Mouse (Mus musculus): ENCODE results near the gene Slc25a27.

Slc25a27 gene

DNA sequence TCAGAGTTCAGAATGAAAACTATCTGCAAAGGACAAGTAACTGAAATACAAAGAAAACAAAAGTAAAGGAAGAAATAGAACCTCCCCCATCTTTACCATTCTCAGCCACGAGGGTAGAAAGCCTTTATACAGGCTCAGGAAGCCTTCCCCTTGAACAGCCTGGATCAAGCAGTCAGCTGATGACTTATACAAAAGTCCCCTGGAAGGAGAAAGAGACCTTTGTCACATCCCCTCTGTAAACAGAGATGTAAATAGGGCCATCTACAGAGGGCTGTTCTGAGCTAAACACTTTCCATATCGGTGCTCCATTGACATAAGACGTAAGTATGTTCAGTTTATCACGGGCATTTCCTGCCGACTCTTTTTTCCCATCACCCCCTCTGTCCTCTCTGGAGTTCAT lies 20.1 kb downstream of the Slc25a27 start:
- DNase-seq (ENCODE audit: low spot score in 2 of 2) = no peak

DNA sequence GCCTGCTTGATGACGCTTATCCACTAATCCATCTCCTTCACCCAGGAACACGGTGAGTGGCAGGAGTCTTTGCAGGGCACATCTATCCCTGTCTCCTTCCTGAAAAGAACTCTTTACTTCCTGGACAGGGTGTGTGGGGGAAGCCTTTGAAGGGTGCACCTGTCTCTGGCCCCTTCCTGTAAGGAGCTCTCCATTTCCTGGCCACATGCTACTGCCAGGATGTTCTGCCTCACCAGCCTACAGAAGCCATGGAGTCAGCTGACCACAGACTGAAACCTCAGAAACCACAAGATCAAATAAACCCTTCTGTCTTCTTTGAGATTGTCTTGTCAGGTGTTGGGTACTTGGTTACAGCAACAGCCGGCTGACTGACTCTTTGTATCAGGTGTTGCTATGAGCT lies 21.9 kb downstream of the Slc25a27 start:
- DNase-seq (ENCODE audit: low spot score in 2 of 2) = no peak

DNA sequence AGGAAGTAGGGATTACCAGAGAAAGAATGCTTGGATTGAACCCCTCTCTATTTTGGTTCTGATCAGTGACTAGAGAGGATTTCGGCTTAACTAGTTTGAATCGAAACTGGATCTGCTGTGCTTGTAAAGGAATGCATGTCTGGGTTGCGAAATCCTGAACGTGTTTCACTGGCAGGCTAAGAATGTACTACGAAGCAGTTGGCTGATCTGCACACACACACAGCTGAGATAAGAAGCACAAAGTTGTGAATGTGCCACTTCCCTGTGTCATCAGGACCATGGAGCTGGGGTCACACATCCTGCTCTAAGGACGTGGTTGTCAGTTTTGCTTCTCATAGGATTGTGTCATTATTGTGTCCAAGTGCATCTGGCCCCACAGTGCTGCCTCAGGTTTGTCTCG lies 22.6 kb downstream of the Slc25a27 start:
- no peak for DNase-seq (ENCODE audit: low spot score in 2 of 2)

DNA sequence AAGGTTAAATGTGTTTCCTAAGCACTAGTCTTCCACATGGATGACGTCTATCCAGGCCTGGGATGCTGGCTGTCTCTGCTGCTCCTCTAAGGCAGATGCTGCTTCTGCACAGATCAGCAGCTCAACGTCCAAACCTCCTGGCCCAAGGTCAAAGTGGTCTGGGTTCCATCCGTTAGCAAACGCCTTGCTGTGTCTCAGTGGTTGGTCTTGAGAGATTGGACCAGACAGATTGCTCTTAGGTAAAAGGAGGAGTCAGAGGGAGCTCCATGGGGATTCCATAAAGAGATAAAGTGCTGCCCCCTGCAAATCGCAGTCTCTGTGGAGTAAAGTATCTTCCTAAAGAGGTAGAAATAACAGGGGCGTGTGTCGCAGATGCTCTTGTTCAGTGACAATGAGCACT lies 23.8 kb downstream of the Slc25a27 start:
- DNase-seq (ENCODE audit: low spot score in 2 of 2) = no peak

GRCm38 (mm10) chr17:43640825-43641224 lies 26.2 kb downstream of the Slc25a27 start:
- DNase-seq (ENCODE audit: low spot score in 2 of 2) = no peak

DNA sequence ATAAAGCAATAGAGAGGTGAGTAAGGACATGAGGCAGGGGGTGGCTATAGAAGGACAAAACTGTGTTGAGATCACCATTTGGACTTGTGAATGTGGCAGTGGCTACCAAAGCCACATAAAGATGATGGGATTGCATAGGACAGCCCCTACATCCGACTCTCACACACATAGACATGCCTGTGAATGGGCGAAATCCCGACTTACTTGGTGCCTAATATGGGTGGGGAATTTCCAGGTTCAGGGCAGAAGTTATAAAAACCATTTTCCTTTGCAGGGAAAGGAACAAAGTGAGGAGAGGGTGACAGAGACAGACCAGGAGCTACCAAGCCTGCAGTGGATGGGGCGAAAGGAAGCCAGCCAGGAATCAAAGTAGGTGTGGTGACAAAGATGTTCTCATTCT lies 29.9 kb downstream of the Slc25a27 start:
- no peak for DNase-seq (ENCODE audit: low spot score in 2 of 2)

DNA sequence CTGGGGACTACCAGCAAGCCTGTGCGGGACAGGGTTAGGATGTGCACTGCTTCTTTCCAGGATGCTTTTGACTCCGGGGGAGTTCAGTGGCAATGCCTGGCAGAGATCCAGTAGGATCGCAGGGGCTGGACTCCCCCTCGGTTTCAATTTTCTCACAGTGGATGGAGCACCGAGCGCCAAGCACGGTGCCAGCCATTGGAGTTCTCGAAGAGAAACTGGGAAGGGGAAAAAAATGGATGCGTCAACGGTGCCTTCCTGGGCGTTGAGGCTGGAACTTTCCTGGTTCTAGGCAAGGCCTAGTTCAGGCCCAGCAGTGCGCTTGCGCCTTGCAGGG lies 36.6 kb downstream of the Slc25a27 start:
- no peak for DNase-seq (ENCODE audit: low spot score in 2 of 2)

- DNase-seq (ENCODE audit: low spot score in 2 of 2) = peak in 1 of 2 experiments; percentile 48
Measured at GRCm38 (mm10) chr17:43629496-43630426, 37.3 kb downstream of the Slc25a27 start, which contains the start of gene Tdrd6. Tdrd6 (minus strand) TSS chr17:43630299.

GRCm38 (mm10) chr17:43629026-43629495 lies 38.0 kb downstream of the Slc25a27 start:
- no peak for DNase-seq (ENCODE audit: low spot score in 2 of 2)

DNA sequence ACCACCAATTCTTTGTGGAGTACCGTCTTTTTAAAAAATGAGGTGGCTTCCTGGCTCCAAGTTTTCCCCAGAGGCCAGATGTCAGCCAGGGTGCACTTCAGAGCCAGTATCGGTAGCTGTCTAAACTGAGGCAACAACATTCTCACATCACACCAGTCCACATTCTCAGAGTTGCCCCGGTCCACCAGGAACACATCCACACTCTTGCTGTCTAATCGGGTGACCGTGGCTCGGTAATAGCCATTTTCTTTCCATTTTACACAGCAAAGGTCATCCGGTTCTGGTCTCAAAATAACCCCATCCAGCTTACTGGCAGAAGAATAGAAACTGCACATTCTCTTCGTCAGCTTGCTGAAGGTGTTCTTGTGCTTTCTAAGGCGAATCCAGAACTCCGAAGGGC lies 38.8 kb downstream of the Slc25a27 start:
- DNase-seq (ENCODE audit: low spot score in 2 of 2) = no peak

- no peak for DNase-seq (ENCODE audit: low spot score in 2 of 2)
Measured at GRCm38 (mm10) chr17:43622076-43622475, 44.9 kb downstream of the Slc25a27 start.

DNA sequence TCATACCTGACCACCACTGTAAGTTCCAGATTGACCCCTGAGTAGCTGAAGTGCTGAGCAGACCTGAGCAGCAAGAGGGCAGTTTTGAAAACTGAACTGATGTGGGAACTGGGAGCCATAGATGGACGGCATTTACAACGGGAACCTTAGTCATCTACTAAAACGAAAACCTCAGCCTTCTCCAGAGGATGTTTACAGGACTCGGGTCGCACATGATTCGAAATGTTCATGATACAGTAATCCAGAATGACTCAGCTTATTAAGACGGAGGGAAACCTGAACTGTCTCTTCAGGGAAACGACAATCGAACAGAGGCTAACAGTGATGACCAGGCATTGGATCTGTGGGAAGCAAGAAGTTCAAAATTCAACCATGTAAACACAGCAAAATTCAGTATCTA lies 47.9 kb downstream of the Slc25a27 start:
- DNase-seq (ENCODE audit: low spot score in 2 of 2) = no peak

DNA sequence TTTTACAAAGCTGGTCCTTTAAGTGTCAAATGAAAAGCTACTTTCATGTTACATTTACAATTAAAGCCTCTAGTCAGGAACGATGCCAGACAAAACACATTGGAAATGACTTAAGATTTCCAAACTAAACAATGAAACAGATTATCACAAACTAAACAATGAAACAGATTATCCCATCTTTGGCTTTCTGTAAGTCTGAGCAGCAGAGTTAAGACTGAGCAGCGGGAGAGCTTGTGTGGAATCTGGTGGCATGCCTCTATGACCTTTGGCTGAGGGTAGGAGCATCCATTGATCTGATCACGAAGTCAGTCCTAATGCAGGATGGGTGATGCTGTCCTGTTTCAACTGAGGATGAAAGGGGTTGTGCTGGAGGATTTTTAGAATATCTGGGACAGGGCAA lies 54.8 kb downstream of the Slc25a27 start:
- DNase-seq (ENCODE audit: low spot score in 2 of 2) = no peak

- peak; percentile 67 to 74 for DNase-seq (ENCODE audit: low spot score in 2 of 2)
Measured at GRCm38 (mm10) chr17:43611586-43611985, 55.4 kb downstream of the Slc25a27 start.

DNA sequence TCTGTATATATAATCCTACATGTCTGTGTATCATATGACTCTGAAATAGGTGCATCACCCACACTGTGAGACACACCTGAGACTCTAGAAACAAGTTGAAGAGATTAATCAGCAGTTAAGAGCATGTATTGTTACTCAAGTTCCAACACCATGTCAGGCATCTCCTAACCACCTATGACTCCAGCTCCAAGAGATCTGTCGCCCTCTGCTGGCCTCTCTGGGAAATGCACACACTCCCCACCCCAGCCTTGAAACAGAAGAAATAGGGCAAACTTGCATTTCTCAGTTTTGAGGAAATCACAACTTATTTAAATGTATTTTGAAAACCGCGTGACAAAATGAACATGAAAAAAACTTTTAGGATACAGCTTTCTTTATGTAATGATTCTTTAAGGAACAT lies 60.3 kb downstream of the Slc25a27 start:
- peak; percentile 48 to 65 for DNase-seq (ENCODE audit: low spot score in 2 of 2)

GRCm38 (mm10) chr17:43598706-43599105 lies 68.3 kb downstream of the Slc25a27 start:
- no peak for DNase-seq (ENCODE audit: low spot score in 2 of 2)

- no peak for DNase-seq (ENCODE audit: low spot score in 2 of 2)
Measured at GRCm38 (mm10) chr17:43597742-43598141, 69.3 kb downstream of the Slc25a27 start.

DNA sequence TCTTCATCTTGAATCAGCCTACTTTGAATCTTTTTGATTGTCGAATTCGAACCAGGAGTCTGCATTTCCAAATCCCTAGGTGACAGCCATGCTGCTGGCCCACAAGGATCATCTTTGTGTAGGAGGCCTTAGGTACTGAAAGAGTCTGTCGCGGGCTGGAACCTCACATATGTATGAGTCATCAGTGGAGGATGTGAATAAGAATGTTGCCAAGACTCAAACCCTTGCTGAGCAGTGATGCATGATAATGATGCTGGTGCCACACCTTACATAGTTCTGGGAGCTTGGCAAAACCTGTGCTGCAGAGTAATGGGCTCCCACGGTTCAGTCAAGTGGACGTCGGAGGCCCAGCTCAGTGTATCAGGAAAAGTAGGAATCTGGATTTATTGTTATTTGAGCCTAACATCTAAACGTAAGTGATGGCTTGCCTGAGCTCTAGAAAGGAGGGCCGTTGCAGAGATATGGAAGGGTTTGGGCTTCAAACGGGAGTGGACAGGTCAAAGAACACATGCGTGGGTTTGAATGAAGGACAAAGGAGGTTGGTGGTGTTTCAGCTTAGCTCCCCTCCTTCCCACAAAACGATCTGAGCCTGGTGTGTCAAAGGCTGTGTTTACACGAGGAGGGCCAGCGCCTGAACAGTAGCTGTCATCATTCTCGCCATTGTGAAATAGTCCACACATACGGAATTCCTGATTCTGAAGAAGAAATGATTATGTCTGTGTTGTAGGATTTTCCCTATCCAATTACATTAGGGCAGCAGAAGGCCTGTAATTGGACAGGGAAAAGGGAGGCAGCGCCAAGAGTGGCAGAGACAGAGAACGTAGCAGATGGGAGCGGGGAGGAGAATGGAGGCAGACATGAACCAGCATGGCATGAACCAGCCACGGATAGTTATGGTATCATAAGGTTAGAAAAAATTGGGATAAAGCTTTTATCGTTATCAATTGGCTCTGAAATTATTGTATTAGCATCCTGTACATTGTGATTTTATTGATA lies 74.4 kb downstream of the Slc25a27 start:
- DNase-seq (ENCODE audit: low spot score in 2 of 2) = no peak
